Mouse (Mus musculus): ENCODE measurements around the gene Rpl27. TPM values are rescaled to one million over a fixed set of nuclear protein-coding genes. Genes with fewer than 3 reads are reported as not detected.

The Rpl27 gene
- total and polyA plus RNA-seq, 3 experiments: 595 to 2,621 TPM; not detected in 1

DNA sequence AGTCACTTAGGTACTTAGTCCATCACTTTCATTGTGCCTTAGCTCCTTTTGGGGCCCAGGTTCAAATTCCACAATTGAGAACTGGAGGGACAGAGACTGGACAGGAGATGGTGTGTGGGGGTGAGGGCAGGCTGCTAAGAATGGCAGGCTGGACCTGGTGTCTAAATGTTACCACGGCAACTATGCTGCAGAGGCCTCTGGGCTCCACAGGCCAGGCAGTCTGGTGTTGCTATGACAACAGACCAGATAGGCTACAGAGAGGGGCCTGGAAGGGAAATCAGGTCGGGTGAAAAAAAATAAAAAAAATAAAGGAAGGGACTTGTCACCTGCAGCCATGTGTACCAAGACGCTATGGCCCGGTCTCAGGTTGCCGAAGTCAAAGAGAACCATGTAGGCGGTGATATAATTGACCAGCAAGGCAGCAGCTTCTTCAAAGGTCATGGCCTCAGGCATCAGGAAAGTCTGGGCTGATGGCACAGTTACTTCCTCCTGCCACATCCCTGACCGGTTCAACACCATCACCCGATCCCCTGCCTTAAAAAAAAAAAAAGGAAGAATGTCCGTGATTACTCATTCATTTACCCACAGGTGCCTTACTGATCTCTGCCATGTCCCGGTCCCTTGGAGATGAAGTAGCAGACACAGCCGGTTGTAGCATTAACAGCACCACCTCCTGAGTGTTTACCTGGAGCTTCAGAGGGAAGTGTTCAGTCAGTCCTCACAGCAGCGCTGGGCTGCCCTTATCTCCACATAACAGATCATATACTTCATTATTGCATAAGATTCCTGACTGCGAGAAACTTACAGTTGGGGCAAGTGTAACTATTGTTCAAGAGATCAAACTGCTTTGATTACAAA, 20.7 kb downstream of the Rpl27 start (continued):
- TF ChIP-seq ZKSCAN1 (IDR thresholded peaks at IDR 0.05; ENCODE audit: low read depth, low read length) (no peak), POLR2AphosphoS5 (IDR thresholded peaks at IDR 0.05; ENCODE audit: borderline replicate concordance, low read depth, low read length) (no peak), GATA1 (IDR thresholded peaks at IDR 0.05; ENCODE audit: low read depth, low read length) (peak; percentile 88), NELFE (IDR thresholded peaks at IDR 0.05; ENCODE audit: low read depth, low read length) (no peak; the same call in 1 of the 2 replicates)

DNA sequence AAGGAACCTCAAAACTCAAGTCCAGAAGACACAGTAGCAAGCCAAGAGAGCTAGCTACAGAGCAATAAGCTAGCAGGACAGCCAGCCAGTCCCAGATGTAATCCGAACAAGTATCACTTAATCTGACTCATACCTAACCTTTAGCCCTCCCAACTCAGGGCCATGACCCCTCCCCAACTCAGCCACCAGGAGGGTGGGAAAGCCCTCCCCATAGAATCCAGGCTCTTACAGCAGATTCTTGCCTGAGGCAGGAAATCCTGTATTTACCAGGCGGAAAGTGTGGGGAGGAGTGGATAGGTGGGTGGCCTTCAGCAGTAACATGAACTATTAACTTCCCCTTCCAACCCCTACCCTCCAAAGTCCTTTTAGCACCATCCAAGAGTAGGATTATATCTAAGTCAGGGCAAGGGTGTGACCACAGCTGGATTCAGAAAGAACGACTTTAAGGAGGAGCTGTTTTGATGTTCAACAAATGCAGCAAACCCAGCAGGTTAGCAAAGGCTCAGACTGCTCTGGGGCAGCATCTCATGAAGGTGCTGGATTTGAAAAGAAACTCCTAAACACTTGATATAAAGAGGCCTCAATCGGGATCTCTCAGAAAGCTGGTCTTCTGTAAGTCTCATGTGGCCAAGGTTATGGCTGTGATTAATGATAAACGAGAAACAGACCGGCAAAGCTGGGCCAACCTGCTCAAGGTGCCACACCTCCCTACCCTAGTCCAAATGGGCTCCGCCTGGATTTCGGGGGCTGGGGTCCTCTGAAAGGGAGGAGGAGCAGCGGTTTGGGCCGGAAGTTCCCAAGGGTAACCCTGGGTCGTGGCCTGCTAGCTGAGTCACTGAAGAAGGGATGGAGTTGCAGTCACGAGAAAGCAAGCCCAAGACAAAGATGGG, 22.4 kb downstream of the Rpl27 start, which contains the start of gene Rnd2:
Gene Rnd2 (plus strand): TSS at position 789 of the 890 bp plus-strand sequence.
- Histone ChIP-seq H3K27ac (ENCODE audit: control insufficient read depth, low read depth, low read length) (peak within 1 kb of the TSS; percentile 82), H3K4me3 (ENCODE audit: control insufficient read depth in 1 of 2, insufficient read depth in 1 of 2, low read depth in 2 of 2, low read length in 2 of 2) (peak within 1 kb of the TSS; percentile 70 to 82), H3K27me3 (ENCODE audit: control insufficient read depth in 1 of 2, insufficient read depth in 2 of 2, low read length in 2 of 2) (no peaks in the 10 kb centered on the region), H3K36me3 (ENCODE audit: control insufficient read depth in 1 of 2, insufficient read depth in 2 of 2, low read length in 2 of 2) (peaks cover 0 to 27% of the 10 kb centered on the region in 2 experiments; a peak in 3 of 4 replicates), H3K4me1 (ENCODE audit: control insufficient read depth in 1 of 2, insufficient read depth in 2 of 2, low read length in 2 of 2) (peaks cover 12 to 33% of the 10 kb centered on the region in 2 experiments), H3K9ac (ENCODE audit: control insufficient read depth, low read depth, low read length, poor library complexity, severe bottlenecking) (peak within 1 kb of the TSS; percentile 78), H3K9me3 (replicated peaks; ENCODE audit: insufficient read depth, low read length) (no peaks in the 10 kb centered on the region), H3K79me2 (ENCODE audit: control insufficient read depth, insufficient read depth, low read length, poor library complexity) (peaks cover 6% of the 10 kb centered on the region; the same call in 1 of the 2 replicates)
- peak; percentile 85 for DNase-seq (ENCODE audit: low read depth, low spot score)
- TF ChIP-seq TBP (IDR thresholded peaks at IDR 0.05; ENCODE audit: low read depth, low read length): peak; percentile 58
- TF ChIP-seq MXI1 (IDR thresholded peaks at IDR 0.05; ENCODE audit: low read depth, low read length): 0 out of 2 replicates have a peak, but pooled peaks have one; percentile 24
- peak; percentile 73 for TF ChIP-seq CHD1 (IDR thresholded peaks at IDR 0.05; ENCODE audit: low read depth, low read length)
- peak; percentile 12 to 21; a peak in 2 of 4 replicates for TF ChIP-seq EP300 (IDR thresholded peaks at IDR 0.05; ENCODE audit: low read depth in 1 of 2, low read length in 2 of 2)
- TF ChIP-seq POLR2AphosphoS5 (IDR thresholded peaks at IDR 0.05; ENCODE audit: borderline replicate concordance, low read depth, low read length): no peak
- TF ChIP-seq HCFC1 (IDR thresholded peaks at IDR 0.05; ENCODE audit: low read depth, low read length): peak; percentile 26; the same call in 1 of the 2 replicates

DNA sequence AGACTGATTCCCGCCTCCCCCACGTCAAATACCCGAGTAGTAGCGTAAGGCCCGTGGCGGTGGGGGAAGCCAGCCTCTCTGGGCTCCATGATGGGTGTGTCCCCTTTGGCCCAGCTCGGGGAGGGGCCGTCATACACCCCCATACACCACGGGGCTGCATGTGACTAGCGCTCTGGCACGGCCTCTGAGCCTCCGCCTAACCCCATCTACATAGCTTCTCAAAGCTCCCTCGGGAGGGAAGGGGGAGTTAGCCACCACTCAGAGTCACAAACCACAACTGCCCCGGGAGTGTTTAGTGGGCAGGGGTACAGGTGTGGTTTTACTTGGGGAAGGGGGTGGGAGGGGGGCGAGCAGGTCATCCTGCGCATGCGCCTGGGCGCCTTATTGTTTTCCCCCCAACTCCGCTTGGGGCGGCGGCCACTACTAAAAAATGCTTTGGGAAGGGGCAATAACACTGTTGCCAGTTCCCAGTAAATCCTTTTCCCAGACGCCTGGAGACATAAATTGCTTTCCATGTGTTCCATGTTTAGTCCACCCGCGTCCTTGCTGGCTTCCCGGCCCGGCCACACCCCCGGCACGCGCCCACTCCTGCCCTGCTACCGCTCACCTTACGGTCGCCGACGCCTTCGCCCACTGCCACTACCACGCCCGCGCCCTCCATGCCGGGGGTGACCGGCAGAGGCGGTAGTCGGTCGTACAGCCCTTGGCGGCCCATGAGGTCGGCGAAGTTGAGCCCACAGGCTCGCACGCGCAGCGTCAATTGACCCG, 23.2 kb downstream of the Rpl27 start:
- Histone ChIP-seq H3K27ac (ENCODE audit: control insufficient read depth, low read depth, low read length) (peak overlapping the region; percentile 82), H3K36me3 (ENCODE audit: control insufficient read depth in 1 of 2, insufficient read depth in 2 of 2, low read length in 2 of 2) (peaks cover 0 to 27% of the 10 kb centered on the region in 2 experiments; a peak in 3 of 4 replicates), H3K4me1 (ENCODE audit: control insufficient read depth in 1 of 2, insufficient read depth in 2 of 2, low read length in 2 of 2) (peaks cover 12 to 33% of the 10 kb centered on the region in 2 experiments), H3K9me3 (replicated peaks; ENCODE audit: insufficient read depth, low read length) (no peaks in the 10 kb centered on the region), H3K79me2 (ENCODE audit: control insufficient read depth, insufficient read depth, low read length, poor library complexity) (peaks cover 6% of the 10 kb centered on the region; the same call in 1 of the 2 replicates), H3K27me3 (ENCODE audit: control insufficient read depth in 1 of 2, insufficient read depth in 2 of 2, low read length in 2 of 2) (no peaks in the 10 kb centered on the region), H3K9ac (ENCODE audit: control insufficient read depth, low read depth, low read length, poor library complexity, severe bottlenecking) (peak overlapping the region; percentile 78), H3K4me3 (ENCODE audit: control insufficient read depth in 1 of 2, insufficient read depth in 1 of 2, low read depth in 2 of 2, low read length in 2 of 2) (peak overlapping the region; percentile 70 to 82)
- peak; percentile 91 for DNase-seq (ENCODE audit: low read depth, low spot score)
- TF ChIP-seq RCOR1 (IDR thresholded peaks at IDR 0.05; ENCODE audit: low read depth, low read length) (no peak), MXI1 (IDR thresholded peaks at IDR 0.05; ENCODE audit: low read depth, low read length) (peak; percentile 52), ZNF384 (IDR thresholded peaks at IDR 0.05; ENCODE audit: low read depth, low read length) (no peak), POLR2AphosphoS2 (IDR thresholded peaks at IDR 0.05; ENCODE audit: low read length) (no peak; the same call in 1 of the 2 replicates), EP300 (IDR thresholded peaks at IDR 0.05; ENCODE audit: low read depth in 1 of 2, low read length in 2 of 2) (peak in 1 of 2 experiments; percentile 20; a peak in 1 of 4 replicates), BHLHE40 (IDR thresholded peaks at IDR 0.05; ENCODE audit: borderline replicate concordance, low read depth, low read length) (peak; percentile 56; the same call in 1 of the 2 replicates), E2F4 (IDR thresholded peaks at IDR 0.05; ENCODE audit: borderline replicate concordance, low read depth, low read length) (no peak), KAT2A (conservative IDR thresholded peaks at IDR 0.05; ENCODE audit: low read depth, low read length) (no peak), GATA1 (IDR thresholded peaks at IDR 0.05; ENCODE audit: low read depth, low read length) (no peak), MEF2A (IDR thresholded peaks at IDR 0.05; ENCODE audit: extremely low read depth, insufficient replicate concordance, low read depth, low read length, poor library complexity, severe bottlenecking) (no peak), MYB (IDR thresholded peaks at IDR 0.05; ENCODE audit: low read depth, low read length) (no peak), POLR2AphosphoS5 (IDR thresholded peaks at IDR 0.05; ENCODE audit: borderline replicate concordance, low read depth, low read length) (no peak), TAL1 (IDR thresholded peaks at IDR 0.05; ENCODE audit: low read length) (no peak), CTCF (IDR thresholded peaks at IDR 0.05 in 2 of 3, conservative IDR thresholded peaks at IDR 0.05 in 1 of 3; ENCODE audit: control insufficient read depth in 1 of 3, insufficient read depth in 1 of 3, low read depth in 2 of 3, low read length in 3 of 3, poor library complexity in 1 of 3, severe bottlenecking in 1 of 3) (no peak; a peak in 1 of 6 replicates), ZC3H11A (IDR thresholded peaks at IDR 0.05; ENCODE audit: low read depth, low read length) (no peak), RAD21 (IDR thresholded peaks at IDR 0.05; ENCODE audit: low read depth, low read length) (no peak), SMC3 (IDR thresholded peaks at IDR 0.05; ENCODE audit: low read depth, low read length) (no peak)

All from MEL (cell line).